Mouse (Mus musculus) testis, adult 2 months (tissue): ENCODE data around the gene Zfp692. TPM values are rescaled to one million over a fixed set of nuclear protein-coding genes. Genes with fewer than 3 reads are reported as not detected.
"Not testable (repeated sequence)": the region's sequence is repeated elsewhere in the genome, so short reads cannot be mapped to it uniquely, and the experiment has no call there.

Experiments used
- H3K27ac ChIP-seq: fragments of 200-500 bp; 2 replicates; pipeline ENCODE4 v1.5.1; 2012; ENCODE audit warnings: low read depth, low read length; ENCODE audit not compliant: control insufficient read depth, insufficient read depth
- H3K27me3 ChIP-seq: fragments of 200-500 bp; 2 replicates; pipeline ENCODE4 v1.6.1; 2012; ENCODE audit warnings: mild to moderate bottlenecking, low read length, moderate library complexity; ENCODE audit not compliant: control insufficient read depth, insufficient read depth
- H3K36me3 ChIP-seq: fragments of 200-500 bp; 2 replicates; pipeline ENCODE4 v1.6.1; 2012; ENCODE audit warnings: mild to moderate bottlenecking, low read length; ENCODE audit not compliant: control insufficient read depth, insufficient read depth
- H3K4me1 ChIP-seq: fragments of 200-500 bp; 2 replicates; pipeline ENCODE4 v1.6.1; 2012; ENCODE audit warnings: low read length; ENCODE audit not compliant: control insufficient read depth, insufficient read depth
- H3K4me3 ChIP-seq: fragments of 200-500 bp; 2 replicates; pipeline ENCODE4 v1.5.1; 2012; ENCODE audit warnings: low read depth, mild to moderate bottlenecking, low read length, moderate library complexity, mixed read lengths; ENCODE audit not compliant: control insufficient read depth
- CTCF ChIP-seq: fragments of 200-500 bp; IDR thresholded peaks from 2 replicates; pipeline ENCODE4 v1.5.1; 2012; ENCODE audit warnings: low read depth, mild to moderate bottlenecking, inconsistent platforms, low read length, moderate library complexity; ENCODE audit not compliant: control insufficient read depth, insufficient read depth, insufficient replicate concordance
- POLR2A ChIP-seq: fragments of 200-500 bp; IDR thresholded peaks from 2 replicates; pipeline ENCODE4 v1.6.1; 2012; ENCODE audit warnings: low read depth, mild to moderate bottlenecking, inconsistent platforms, low read length, moderate library complexity; ENCODE audit not compliant: control insufficient read depth
- polyA plus RNA-seq: library from polyadenylated mRNA; depleted of rRNA; stranded (reverse); fragments of >200 nt; gene quantifications from 2 replicates; pipeline ENCODE4 v1.2.3, GENCODE M21; 2012; rRNA removed

The Zfp692 gene
- polyA plus RNA-seq, 1 experiment, result 11.2 TPM

DNA sequence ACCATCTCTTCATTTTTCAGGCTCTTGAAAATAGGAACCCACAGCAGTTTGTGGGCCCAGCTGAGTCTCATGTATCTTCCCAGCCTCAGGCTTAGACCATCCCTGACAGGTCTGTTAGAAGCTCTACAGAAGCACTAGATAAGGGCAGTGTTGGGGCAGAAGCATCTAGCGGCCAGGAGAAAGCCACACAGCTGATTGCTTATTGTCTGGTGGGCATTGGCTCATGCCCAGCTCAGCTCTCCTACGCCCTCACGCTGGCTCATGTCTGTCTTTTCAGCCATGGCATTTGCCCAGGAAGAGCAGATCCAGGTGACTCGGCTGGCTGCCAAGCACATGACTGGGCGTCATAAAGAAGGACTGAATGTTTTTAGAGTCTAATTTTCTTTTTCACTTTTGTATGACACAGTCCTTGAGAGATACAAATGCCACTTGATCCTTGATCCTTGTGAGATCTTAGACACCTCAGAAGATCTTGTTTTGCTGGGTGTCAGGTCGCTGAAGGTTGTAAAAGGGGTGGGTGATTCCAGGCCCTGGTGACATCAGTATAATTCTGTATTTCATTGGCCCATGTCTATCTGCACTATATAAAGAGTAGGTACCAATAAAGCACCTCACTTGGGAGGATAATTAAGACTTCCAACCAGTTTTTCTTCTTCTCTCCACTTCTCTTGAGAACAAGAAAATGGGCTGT lies 51.1 kb downstream of the Zfp692 start:
- H3K27ac ChIP-seq, result no peak overlapping the region
- no peak overlapping the region for H3K4me3 ChIP-seq
- H3K27me3 ChIP-seq, result no peaks in the 10 kb centered on the region
- no peak for TF ChIP-seq CTCF
- no peak for TF ChIP-seq POLR2A
- no peaks in the 10 kb centered on the region for H3K4me1 ChIP-seq
- H3K36me3 ChIP-seq, result no peaks in the 10 kb centered on the region

GRCm38 (mm10) chr11:58362562-58362961 lies 55.7 kb downstream of the Zfp692 start:
- not testable (repeated sequence) for H3K36me3 ChIP-seq, H3K27me3 ChIP-seq, H3K27ac ChIP-seq, H3K4me1 ChIP-seq, H3K4me3 ChIP-seq

Other genes with a start within 250 kb of the Zfp692 start
- gene Gm12248, start 213.9 kb upstream of the Zfp692 start, polyA plus RNA-seq, result 1.5 TPM in 2 replicates
- gene Cnot8, start 202.9 kb upstream of the Zfp692 start, polyA plus RNA-seq, result 17.6 and 22.8 TPM in 2 replicates
- gene Gemin5, start 138.5 kb upstream of the Zfp692 start, polyA plus RNA-seq, result 27.8 and 36.4 TPM in 2 replicates
- gene Mrpl22, start 135.4 kb upstream of the Zfp692 start, polyA plus RNA-seq, result 39.4 and 43.3 TPM in 2 replicates
- 0.59 and 0.61 TPM in 2 replicates for gene Igtp, start 107.5 kb upstream of the Zfp692 start, polyA plus RNA-seq
- 0.48 and 0.79 TPM in 2 replicates for gene Irgm2, start 107.5 kb upstream of the Zfp692 start, polyA plus RNA-seq
- gene 4930438A08Rik, start 32.3 kb upstream of the Zfp692 start, polyA plus RNA-seq, result 0.13 and 0.75 TPM in 2 replicates
- gene Zfp672, start 23.3 kb downstream of the Zfp692 start, polyA plus RNA-seq, result 43.7 and 48.9 TPM in 2 replicates
- 8.6 and 9.5 TPM in 2 replicates for gene Sh3bp5l, start 23.7 kb downstream of the Zfp692 start, polyA plus RNA-seq
- gene Lypd8, start 72.0 kb downstream of the Zfp692 start, polyA plus RNA-seq, result 4.0 and 4.3 TPM in 2 replicates
- gene 1810065E05Rik, start 114.0 kb downstream of the Zfp692 start, polyA plus RNA-seq, result 0.81 and 4.0 TPM in 2 replicates
- not detected in 2 replicates for gene Gm12253, start 125.5 kb downstream of the Zfp692 start, polyA plus RNA-seq
- 218 and 223 TPM in 2 replicates for gene Lypd9, start 145.9 kb downstream of the Zfp692 start, polyA plus RNA-seq
- 0.16 and 0.38 TPM in 2 replicates for gene Olfr30, start 155.2 kb downstream of the Zfp692 start, polyA plus RNA-seq
- gene Olfr332, start 185.5 kb downstream of the Zfp692 start, polyA plus RNA-seq, result 0.02 TPM in 1 of 2 replicates, not detected in the other
- gene Olfr331, start 195.5 kb downstream of the Zfp692 start, polyA plus RNA-seq, result 0.13 and 0.21 TPM in 2 replicates
- gene Olfr330, start 227.8 kb downstream of the Zfp692 start, polyA plus RNA-seq, result 1.1 and 1.7 TPM in 2 replicates
- 0.26 and 0.56 TPM in 2 replicates for gene Olfr329-ps, start 239.4 kb downstream of the Zfp692 start, polyA plus RNA-seq
- gene Olfr328, start 248.6 kb downstream of the Zfp692 start, polyA plus RNA-seq, result not detected in 2 replicates